Mouse (Mus musculus) embryonic facial prominence, embryonic 11.5 days (tissue): ENCODE results near the gene Smurf2. TPM values are rescaled to one million over a fixed set of nuclear protein-coding genes. Genes with fewer than 3 reads are reported as not detected.
"Not testable (repeated sequence)": the region's sequence is repeated elsewhere in the genome, so short reads cannot be mapped to it uniquely, and the experiment has no call there.

Source experiments
- ATAC-seq: fragments of 200-750 bp; cut with Nextera tagmentation; replicated peaks from 2 replicates; pipeline ENCODE4 v1.8.0; 2017; ENCODE audit warnings: low read depth; ENCODE audit not compliant: insufficient number of reproducible peaks, low FRiP score, low TSS enrichment
- DNase-seq: peaks from one replicate; pipeline ENCODE4 v3.0.0-alpha.2; 2015; ENCODE audit warnings: low spot score
- H3K27ac ChIP-seq: fragments of 300-500 bp; sonication (generic); replicated peaks from 2 replicates; pipeline ENCODE4 v1.5.1; 2014; ENCODE audit warnings: mild to moderate bottlenecking, low read depth, low read length, control low read depth
- H3K27me3 ChIP-seq: fragments of 300-500 bp; sonication (generic); 2 replicates; pipeline ENCODE4 v1.6.1; 2014; ENCODE audit warnings: mild to moderate bottlenecking, low read length, moderate library complexity, mixed read lengths; ENCODE audit not compliant: control insufficient read depth, insufficient read depth
- H3K36me3 ChIP-seq: fragments of 300-500 bp; sonication (generic); replicated peaks from 2 replicates; pipeline ENCODE4 v1.6.1; 2014; ENCODE audit warnings: low read depth, mild to moderate bottlenecking, low read length, moderate library complexity, mixed read lengths; ENCODE audit not compliant: control insufficient read depth, insufficient read depth
- H3K4me1 ChIP-seq: fragments of 300-500 bp; sonication (generic); 2 replicates; pipeline ENCODE4 v1.6.1; 2014; ENCODE audit warnings: low read length, mixed read lengths; ENCODE audit not compliant: control insufficient read depth, insufficient read depth
- H3K4me2 ChIP-seq: fragments of 300-500 bp; sonication (generic); 2 replicates; pipeline ENCODE4 v1.6.1; 2014; ENCODE audit warnings: low read depth, mild to moderate bottlenecking, control low read depth, low read length, moderate library complexity
- H3K4me3 ChIP-seq: fragments of 300-500 bp; sonication (generic); 2 replicates; pipeline ENCODE4 v1.5.1; 2014; ENCODE audit warnings: low read depth, low read length, control low read depth
- H3K9ac ChIP-seq: fragments of 300-500 bp; sonication (generic); replicated peaks from 2 replicates; pipeline ENCODE4 v1.6.1; 2014; ENCODE audit warnings: mild to moderate bottlenecking, control low read depth, low read length
- H3K9me3 ChIP-seq: fragments of 300-500 bp; sonication (generic); replicated peaks from 2 replicates; pipeline ENCODE4 v1.6.1; 2016; ENCODE audit warnings: mild to moderate bottlenecking, low read length, inconsistent platforms, mixed read lengths; ENCODE audit not compliant: control insufficient read depth
- WGBS: fragments of 180-500 bp; shearing (Covaris S2); extraction: QIAGEN DNeasy Blood & Tissue Kit; methylation state at CpG from one replicate; pipeline ENCODE4 v1.1.7; 2014; 5-methylcytosine and 5-hydroxymethylcytosine counted together
- polyA plus RNA-seq: library from polyadenylated mRNA; unstranded; fragments of >200 nt; fragmentation: Nextera tagmentation; extraction: Ambion mirVana; gene quantifications from 2 replicates; pipeline ENCODE4 v1.2.1, GENCODE M21; 2014

The Smurf2 gene
- polyA plus RNA-seq, 1 experiment from 2014 or later: 19.8 TPM

DNA sequence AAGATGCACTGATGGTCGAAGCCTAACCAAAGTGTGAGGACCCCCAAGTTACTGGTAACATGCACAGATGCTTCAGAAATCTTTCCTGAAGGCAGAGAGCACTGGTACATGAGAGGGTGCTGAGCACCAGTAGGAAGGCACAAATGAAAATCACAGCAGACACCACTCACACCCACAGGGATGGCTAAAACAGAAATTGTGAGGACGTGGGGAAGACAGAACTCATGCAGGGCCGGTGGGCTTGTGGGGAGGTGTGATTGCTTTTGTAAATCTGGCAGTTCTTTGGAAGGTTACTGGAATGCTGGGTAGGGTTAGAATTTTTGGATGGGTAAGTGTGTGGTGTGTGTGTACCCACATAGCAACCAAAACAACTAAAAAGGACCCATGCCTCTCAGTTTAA lies 103.4 kb downstream of the Smurf2 start:
- H3K36me3 ChIP-seq: peaks cover 8% of the 10 kb centered on the region
- 92% methylated on average over 3 of the region's 3 CpGs for WGBS

DNA sequence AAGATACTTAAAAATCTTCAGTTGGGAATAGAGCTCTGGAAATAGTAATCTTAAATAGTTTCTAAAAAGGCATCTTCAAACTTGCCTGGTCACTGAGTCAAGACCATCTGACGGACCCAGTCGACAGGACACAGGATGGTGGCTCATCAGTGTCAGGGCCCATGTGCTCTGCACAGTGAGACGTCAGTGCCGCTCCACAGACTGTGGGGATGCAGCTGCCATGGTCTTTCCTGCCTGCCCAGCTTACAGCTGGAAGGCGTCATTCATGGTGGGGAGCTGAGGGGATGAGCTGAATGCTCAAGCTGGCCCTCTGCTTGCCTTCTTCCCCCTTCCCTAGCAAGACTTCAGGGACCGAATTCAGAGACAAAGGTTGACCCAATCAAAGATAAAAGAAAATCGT lies 104.2 kb downstream of the Smurf2 start:
- no peaks in the 10 kb centered on the region for H3K27me3 ChIP-seq
- H3K4me2 ChIP-seq: no peak overlapping the region
- H3K9ac ChIP-seq: no peak overlapping the region
- peaks cover 8% of the 10 kb centered on the region for H3K36me3 ChIP-seq
- no peak overlapping the region for H3K27ac ChIP-seq
- no peaks in the 10 kb centered on the region for H3K9me3 ChIP-seq
- 74% methylated on average over 7 of the region's 7 CpGs for WGBS
- ATAC-seq: no peak
- H3K4me1 ChIP-seq: 0 out of 2 replicates have a peak, but pooled peaks cover 2% of the 10 kb centered on the region
- no peak for DNase-seq
- no peak overlapping the region for H3K4me3 ChIP-seq

More for the DNA sequence above, 103.4 kb downstream of the Smurf2 start:
- no peak for ATAC-seq
- H3K27me3 ChIP-seq: no peaks in the 10 kb centered on the region
- no peaks in the 10 kb centered on the region for H3K9me3 ChIP-seq
- no peak for DNase-seq
- H3K9ac ChIP-seq: no peak overlapping the region
- H3K27ac ChIP-seq: no peak overlapping the region
- no peak overlapping the region for H3K4me3 ChIP-seq
- H3K4me1 ChIP-seq: 0 out of 2 replicates have a peak, but pooled peaks cover 2% of the 10 kb centered on the region
- no peak overlapping the region for H3K4me2 ChIP-seq

DNA sequence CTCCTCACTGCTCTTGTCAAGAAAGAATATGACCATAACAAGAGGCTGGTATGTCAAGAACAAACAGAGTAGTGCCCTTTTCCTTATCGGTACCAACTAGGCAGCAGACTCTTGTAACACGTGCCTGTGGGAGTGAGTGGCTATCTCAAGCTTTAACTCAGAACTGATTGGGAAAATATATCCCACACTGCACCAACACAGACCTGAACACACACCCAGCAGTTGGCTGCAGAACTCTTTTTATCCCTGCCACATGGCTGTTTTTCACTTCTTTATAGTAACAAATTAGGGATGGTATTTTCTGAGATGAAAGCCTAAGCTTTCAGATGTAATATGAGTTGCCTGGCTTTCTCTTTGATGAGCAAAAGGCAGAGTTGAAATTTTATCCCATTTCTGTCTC lies 104.8 kb downstream of the Smurf2 start:
- DNase-seq (no peak), ATAC-seq (no peak)
- H3K4me1 ChIP-seq: 0 out of 2 replicates have a peak, but pooled peaks cover 2% of the 10 kb centered on the region
- 78% methylated on average over 2 of the region's 2 CpGs for WGBS
- H3K36me3 ChIP-seq: peaks cover 8% of the 10 kb centered on the region
- no peak overlapping the region for H3K9ac ChIP-seq
- H3K4me3 ChIP-seq: no peak overlapping the region
- H3K9me3 ChIP-seq: no peaks in the 10 kb centered on the region
- H3K4me2 ChIP-seq: no peak overlapping the region
- no peaks in the 10 kb centered on the region for H3K27me3 ChIP-seq
- no peak overlapping the region for H3K27ac ChIP-seq

DNA sequence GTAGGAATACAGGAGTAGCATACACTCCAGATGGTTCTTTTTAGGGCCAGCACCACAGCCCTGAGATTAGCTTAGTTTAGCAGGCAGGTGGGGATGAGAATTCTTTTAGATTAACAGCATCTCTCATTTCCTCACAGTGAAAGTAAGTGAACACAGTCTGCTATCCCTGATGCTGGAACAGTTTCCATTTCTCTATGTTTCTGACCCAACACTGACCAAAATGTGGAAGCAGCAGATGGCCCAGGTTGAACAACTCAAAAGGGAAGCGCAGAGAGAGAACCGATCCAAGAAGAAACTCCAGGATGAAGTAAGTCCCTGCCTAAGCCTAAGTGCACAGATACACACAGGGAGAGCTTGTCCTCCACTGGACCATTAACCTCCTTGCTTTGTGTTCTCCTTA lies 105.2 kb downstream of the Smurf2 start:
- peaks cover 8% of the 10 kb centered on the region for H3K36me3 ChIP-seq
- no peak for ATAC-seq
- no peaks in the 10 kb centered on the region for H3K27me3 ChIP-seq
- no peak for DNase-seq
- 95% methylated on average over 2 of the region's 2 CpGs for WGBS
- H3K4me2 ChIP-seq: no peak overlapping the region
- no peak overlapping the region for H3K4me3 ChIP-seq
- H3K27ac ChIP-seq: no peak overlapping the region
- H3K9me3 ChIP-seq: no peaks in the 10 kb centered on the region
- H3K4me1 ChIP-seq: 0 out of 2 replicates have a peak, but pooled peaks cover 2% of the 10 kb centered on the region
- no peak overlapping the region for H3K9ac ChIP-seq

DNA sequence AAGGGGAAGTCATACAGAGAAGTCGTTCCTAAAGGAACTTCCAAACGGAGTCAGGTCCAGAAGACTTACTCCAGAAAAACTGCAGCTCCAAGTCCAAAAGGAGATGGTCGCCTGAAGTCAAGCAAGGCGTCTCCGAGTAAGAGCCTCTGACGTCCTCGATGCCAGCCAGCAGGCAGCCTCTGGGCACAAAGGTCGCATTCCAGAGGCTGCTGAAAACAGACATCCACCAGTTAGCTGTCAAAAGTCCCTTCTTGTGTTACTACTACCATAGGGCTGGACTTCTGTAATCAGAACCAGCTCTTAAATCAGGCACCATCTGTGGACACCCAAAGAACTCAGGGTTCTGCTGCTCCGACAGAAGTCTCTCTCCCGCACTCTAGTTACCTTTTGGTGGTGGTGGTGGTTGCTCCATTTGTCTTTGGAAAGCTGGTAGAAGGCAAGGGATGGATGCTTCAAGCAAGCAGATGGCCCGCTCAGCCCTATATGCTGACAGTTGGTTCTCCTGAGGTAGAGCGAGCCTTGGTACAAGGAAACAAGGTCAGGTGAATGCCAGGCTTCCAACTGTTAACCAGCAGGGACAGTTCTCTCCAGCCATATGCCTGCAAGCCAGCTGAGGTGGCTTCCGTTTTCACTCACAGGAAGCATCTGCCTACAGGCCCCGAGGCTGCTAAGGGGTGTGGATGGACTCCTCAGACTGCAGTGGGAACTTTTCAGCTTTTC lies 105.8 kb downstream of the Smurf2 start:
- H3K4me1 ChIP-seq: 0 out of 2 replicates have a peak, but pooled peaks cover 2% of the 10 kb centered on the region
- no peak for ATAC-seq
- no peak for DNase-seq
- H3K9me3 ChIP-seq: no peaks in the 10 kb centered on the region
- no peak overlapping the region for H3K9ac ChIP-seq
- H3K4me3 ChIP-seq: no peak overlapping the region
- H3K27me3 ChIP-seq: no peaks in the 10 kb centered on the region
- H3K36me3 ChIP-seq: peaks cover 8% of the 10 kb centered on the region
- no peak overlapping the region for H3K27ac ChIP-seq
- 57% methylated on average over 14 of the region's 14 CpGs for WGBS
- H3K4me2 ChIP-seq: no peak overlapping the region

DNA sequence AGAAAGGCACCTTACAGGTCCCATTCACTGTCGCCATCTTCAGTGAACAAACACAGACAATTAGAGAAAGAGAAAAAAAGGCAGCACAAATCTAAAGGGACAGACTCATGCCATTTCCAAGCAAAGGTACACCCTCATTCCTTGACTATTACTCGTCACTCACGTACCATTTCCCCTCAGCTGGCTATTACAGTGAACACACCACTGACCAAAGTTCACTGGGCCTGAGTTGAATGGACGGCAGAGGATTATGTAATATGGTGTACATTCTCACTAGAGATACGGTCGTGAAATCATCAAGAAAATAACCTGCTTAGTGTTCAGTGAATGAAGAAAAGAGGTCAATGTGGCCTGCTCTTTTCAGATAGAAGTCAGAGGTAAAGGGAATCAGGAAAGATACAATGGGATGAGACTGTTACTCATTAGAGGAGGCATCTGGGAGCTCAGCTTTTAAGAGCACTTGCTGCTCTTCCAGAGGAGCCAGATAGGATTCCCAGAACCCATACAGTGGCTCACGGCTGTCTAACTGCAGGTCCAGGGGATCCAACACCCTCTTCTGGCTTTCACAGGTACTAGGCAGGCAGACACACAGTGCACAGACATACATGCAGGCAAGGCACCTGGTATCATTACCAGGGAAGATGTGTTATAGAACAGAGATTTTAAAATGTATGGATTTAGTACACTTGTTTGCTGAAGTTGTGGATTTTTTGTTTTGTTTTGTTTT lies 107.9 kb downstream of the Smurf2 start:
- Histone ChIP-seq H3K4me2 (no peak overlapping the region), H3K4me3 (no peak overlapping the region), H3K9me3 (no peaks in the 10 kb centered on the region), H3K27me3 (no peaks in the 10 kb centered on the region), H3K9ac (no peak overlapping the region), H3K4me1 (0 out of 2 replicates have a peak, but pooled peaks cover 2% of the 10 kb centered on the region), H3K36me3 (peaks cover 6% of the 10 kb centered on the region), H3K27ac (no peak overlapping the region)
- DNase-seq: no peak
- WGBS: 90% methylated on average over 7 of the region's 7 CpGs
- ATAC-seq: no peak

DNA sequence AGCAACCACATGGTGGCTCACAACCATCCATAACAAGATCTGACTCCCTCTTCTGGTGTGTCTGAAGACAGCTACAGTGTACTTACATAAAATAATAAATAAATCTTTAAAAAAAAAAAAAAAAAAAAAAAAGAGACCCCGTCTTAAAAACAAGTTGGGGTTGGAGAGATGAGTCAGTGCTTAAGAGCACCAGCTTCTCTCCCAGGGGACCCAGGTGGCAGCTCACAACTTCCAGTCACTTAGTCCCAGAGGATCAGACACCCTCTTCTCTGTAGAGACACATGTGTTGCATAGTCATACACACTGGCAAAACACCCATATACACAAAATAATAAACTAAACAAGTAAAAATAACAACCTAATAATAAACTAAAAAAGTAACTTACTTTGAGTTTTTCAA lies 113.1 kb downstream of the Smurf2 start:
- not testable (repeated sequence) for ATAC-seq, H3K36me3 ChIP-seq, H3K4me2 ChIP-seq, DNase-seq, H3K9ac ChIP-seq, H3K4me3 ChIP-seq, H3K27me3 ChIP-seq, H3K4me1 ChIP-seq, H3K27ac ChIP-seq, H3K9me3 ChIP-seq
- WGBS: 88% methylated on average over 1 of the region's 1 CpGs

DNA sequence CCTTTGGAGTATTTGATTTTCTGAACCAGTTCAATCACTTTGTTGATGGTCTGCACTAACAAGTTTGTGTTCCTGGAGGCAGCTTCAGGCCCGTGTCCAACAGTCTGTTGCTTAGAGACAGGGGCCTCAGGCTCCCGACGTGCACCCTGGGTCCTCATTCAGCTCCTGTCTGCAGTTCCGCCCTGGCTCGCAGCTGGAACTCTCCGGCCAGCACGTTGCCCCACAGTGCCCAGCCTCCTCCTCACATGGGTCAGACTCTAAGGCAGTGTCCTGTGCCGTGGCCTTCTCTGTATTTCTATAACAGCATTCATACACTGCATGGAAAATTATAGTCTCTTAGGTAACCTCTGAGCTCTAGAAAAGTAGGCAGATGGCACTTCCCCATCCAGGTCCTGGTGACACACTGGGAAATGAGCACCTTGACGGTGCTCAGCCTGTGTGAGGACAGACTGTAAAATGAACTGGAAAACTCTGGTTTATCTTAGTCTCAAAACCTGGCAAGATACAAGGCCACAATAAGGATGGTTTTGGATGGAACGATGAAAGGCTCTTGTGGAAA lies 118.4 kb downstream of the Smurf2 start:
- WGBS: 94% methylated on average over 10 of the region's 10 CpGs
- H3K9me3 ChIP-seq: no peaks in the 10 kb centered on the region
- no peak overlapping the region for H3K27ac ChIP-seq
- H3K4me3 ChIP-seq: no peak overlapping the region
- no peaks in the 10 kb centered on the region for H3K4me1 ChIP-seq
- no peak for ATAC-seq
- no peak overlapping the region for H3K4me2 ChIP-seq
- peaks cover 12% of the 10 kb centered on the region for H3K36me3 ChIP-seq
- H3K9ac ChIP-seq: no peak overlapping the region
- DNase-seq: no peak
- no peaks in the 10 kb centered on the region for H3K27me3 ChIP-seq
